Mouse (Mus musculus): ENCODE data around the gene Pam16.
"Not testable (repeated sequence)": the region's sequence is repeated elsewhere in the genome, so short reads cannot be mapped to it uniquely, and the experiment has no call there.

Gene Pam16

GRCm38 (mm10) chr16:4593971-4594813 is 30.6 kb downstream of the Pam16 start, which contains the start of gene Glis2:
TSS of gene Glis2 (plus strand) at chr16:4594713.
- intact Hi-C loops (cut with DNase I) = no loop called here

- intact Hi-C loops (cut with DNase I) = no loop called here
Measured at GRCm38 (mm10) chr16:4592909-4593875, 31.6 kb downstream of the Pam16 start.

GRCm38 (mm10) chr16:4590236-4590635 is 34.6 kb downstream of the Pam16 start:
- intact Hi-C loops (cut with DNase I) = no loop called here

- intact Hi-C loops (cut with DNase I) = no loop called here
Measured at GRCm38 (mm10) chr16:4587516-4588210, 37.1 kb downstream of the Pam16 start.

GRCm38 (mm10) chr16:4586531-4587123 is 38.2 kb downstream of the Pam16 start:
- intact Hi-C loops (cut with DNase I) = no loop called here

- intact Hi-C loops (cut with DNase I) = no loop called here
Measured at GRCm38 (mm10) chr16:4585642-4586530, 38.9 kb downstream of the Pam16 start.

GRCm38 (mm10) chr16:4584438-4584837 is 40.4 kb downstream of the Pam16 start:
- intact Hi-C loops (cut with DNase I) = no loop called here

- intact Hi-C loops (cut with DNase I) = no loop called here
Measured at GRCm38 (mm10) chr16:4583807-4584206, 41.0 kb downstream of the Pam16 start.

- intact Hi-C loops (cut with DNase I) = not testable (repeated sequence)
Measured at GRCm38 (mm10) chr16:4581179-4581578, 43.6 kb downstream of the Pam16 start.

GRCm38 (mm10) chr16:4578630-4579029 is 46.2 kb downstream of the Pam16 start:
- intact Hi-C loops (cut with DNase I) = no loop called here

GRCm38 (mm10) chr16:4576873-4577272 is 47.9 kb downstream of the Pam16 start:
- intact Hi-C loops (cut with DNase I) = no loop called here

- intact Hi-C loops (cut with DNase I) = no loop called here
Measured at GRCm38 (mm10) chr16:4576038-4576437, 48.8 kb downstream of the Pam16 start.

GRCm38 (mm10) chr16:4570737-4571136 is 54.1 kb downstream of the Pam16 start:
- intact Hi-C loops (cut with DNase I) = no loop called here

- intact Hi-C loops (cut with DNase I) = loop anchor here (1.0 to 5.0 kb wide), 2 partner anchors 39 to 99 kb away; no protein-coding TSS in a partner anchor
Measured at GRCm38 (mm10) chr16:4567912-4568311, 56.9 kb downstream of the Pam16 start.
